Mouse (Mus musculus): ENCODE data around the gene Babam2.

- no peak for TF ChIP-seq CTCF (conservative IDR thresholded peaks at IDR 0.05; ENCODE audit: insufficient read depth, insufficient read length, low read depth, low read length)
- no peak for TF ChIP-seq POLR2A (IDR thresholded peaks at IDR 0.05; ENCODE audit: low read depth, low read length)
Measured at GRCm38 (mm10) chr5:31920129-31920528, 222.6 kb downstream of the Babam2 start.

Measured in kidney, adult 2 months (tissue).